Mouse (Mus musculus): ENCODE measurements around the gene Wdfy4. TPM values are rescaled to one million over a fixed set of nuclear protein-coding genes. Genes with fewer than 3 reads are reported as not detected.

Wdfy4 gene
- polyA plus RNA-seq, 1 experiment, result not detected

GRCm38 (mm10) chr14:33019050-33019449 is 166.3 kb downstream of the Wdfy4 start:
- Histone ChIP-seq H3K27ac (ENCODE audit: insufficient read depth, low read length) (no peak overlapping the region), H3K4me3 (ENCODE audit: low read depth, low read length) (no peak overlapping the region), H3K9ac (ENCODE audit: low read depth, poor library complexity, severe bottlenecking) (no peak overlapping the region), H3K27me3 (ENCODE audit: control insufficient read depth, insufficient read depth, low read length, poor library complexity, severe bottlenecking) (no peaks in the 10 kb centered on the region), H3K36me3 (ENCODE audit: control insufficient read depth, insufficient read depth, low read length, poor library complexity, severe bottlenecking) (no peaks in the 10 kb centered on the region), H3K4me1 (ENCODE audit: control insufficient read depth, insufficient read depth, low read length) (no peaks in the 10 kb centered on the region), H3K9me3 (replicated peaks; ENCODE audit: control insufficient read depth, insufficient read depth, low read length, poor library complexity, severe bottlenecking) (no peaks in the 10 kb centered on the region)
- no peak for TF ChIP-seq POLR2A (IDR thresholded peaks at IDR 0.05; ENCODE audit: insufficient read depth, low read length)
- no peak for TF ChIP-seq EP300 (IDR thresholded peaks at IDR 0.05; ENCODE audit: insufficient read depth, low read depth, low read length)
- TF ChIP-seq CTCF (IDR thresholded peaks at IDR 0.05; ENCODE audit: low read depth, low read length), result no peak

GRCm38 (mm10) chr14:33007638-33008037 is 177.7 kb downstream of the Wdfy4 start:
- H3K27ac ChIP-seq (ENCODE audit: insufficient read depth, low read length), result no peak overlapping the region
- no peak overlapping the region for H3K9ac ChIP-seq (ENCODE audit: low read depth, poor library complexity, severe bottlenecking)
- no peaks in the 10 kb centered on the region for H3K4me1 ChIP-seq (ENCODE audit: control insufficient read depth, insufficient read depth, low read length)
- H3K4me3 ChIP-seq (ENCODE audit: low read depth, low read length), result no peak overlapping the region
- no peaks in the 10 kb centered on the region for H3K36me3 ChIP-seq (ENCODE audit: control insufficient read depth, insufficient read depth, low read length, poor library complexity, severe bottlenecking)
- TF ChIP-seq POLR2A (IDR thresholded peaks at IDR 0.05; ENCODE audit: insufficient read depth, low read length) (no peak), EP300 (IDR thresholded peaks at IDR 0.05; ENCODE audit: insufficient read depth, low read depth, low read length) (no peak), CTCF (IDR thresholded peaks at IDR 0.05; ENCODE audit: low read depth, low read length) (no peak)
- no peaks in the 10 kb centered on the region for H3K9me3 ChIP-seq (replicated peaks; ENCODE audit: control insufficient read depth, insufficient read depth, low read length, poor library complexity, severe bottlenecking)
- no peaks in the 10 kb centered on the region for H3K27me3 ChIP-seq (ENCODE audit: control insufficient read depth, insufficient read depth, low read length, poor library complexity, severe bottlenecking)

GRCm38 (mm10) chr14:33005114-33005513 is 180.2 kb downstream of the Wdfy4 start:
- no peaks in the 10 kb centered on the region for H3K36me3 ChIP-seq (ENCODE audit: control insufficient read depth, insufficient read depth, low read length, poor library complexity, severe bottlenecking)
- no peak overlapping the region for H3K9ac ChIP-seq (ENCODE audit: low read depth, poor library complexity, severe bottlenecking)
- no peaks in the 10 kb centered on the region for H3K4me1 ChIP-seq (ENCODE audit: control insufficient read depth, insufficient read depth, low read length)
- no peaks in the 10 kb centered on the region for H3K9me3 ChIP-seq (replicated peaks; ENCODE audit: control insufficient read depth, insufficient read depth, low read length, poor library complexity, severe bottlenecking)
- no peak overlapping the region for H3K27ac ChIP-seq (ENCODE audit: insufficient read depth, low read length)
- H3K4me3 ChIP-seq (ENCODE audit: low read depth, low read length), result no peak overlapping the region
- TF ChIP-seq CTCF (IDR thresholded peaks at IDR 0.05; ENCODE audit: low read depth, low read length) (no peak), EP300 (IDR thresholded peaks at IDR 0.05; ENCODE audit: insufficient read depth, low read depth, low read length) (no peak), POLR2A (IDR thresholded peaks at IDR 0.05; ENCODE audit: insufficient read depth, low read length) (no peak)
- H3K27me3 ChIP-seq (ENCODE audit: control insufficient read depth, insufficient read depth, low read length, poor library complexity, severe bottlenecking), result no peaks in the 10 kb centered on the region

- Histone ChIP-seq H3K27ac (ENCODE audit: insufficient read depth, low read length) (no peak overlapping the region), H3K4me3 (ENCODE audit: low read depth, low read length) (no peak overlapping the region)
- TF ChIP-seq CTCF (IDR thresholded peaks at IDR 0.05; ENCODE audit: low read depth, low read length) (no peak), EP300 (IDR thresholded peaks at IDR 0.05; ENCODE audit: insufficient read depth, low read depth, low read length) (no peak), POLR2A (IDR thresholded peaks at IDR 0.05; ENCODE audit: insufficient read depth, low read length) (no peak)
Observed at GRCm38 (mm10) chr14:33000112-33000979, 185.0 kb downstream of the Wdfy4 start.

GRCm38 (mm10) chr14:32999511-32999910 is 185.8 kb downstream of the Wdfy4 start:
- TF ChIP-seq EP300 (IDR thresholded peaks at IDR 0.05; ENCODE audit: insufficient read depth, low read depth, low read length), result no peak
- no peak for TF ChIP-seq POLR2A (IDR thresholded peaks at IDR 0.05; ENCODE audit: insufficient read depth, low read length)
- no peak for TF ChIP-seq CTCF (IDR thresholded peaks at IDR 0.05; ENCODE audit: low read depth, low read length)
- H3K4me3 ChIP-seq (ENCODE audit: low read depth, low read length), result no peak overlapping the region
- no peak overlapping the region for H3K9ac ChIP-seq (ENCODE audit: low read depth, poor library complexity, severe bottlenecking)
- H3K27me3 ChIP-seq (ENCODE audit: control insufficient read depth, insufficient read depth, low read length, poor library complexity, severe bottlenecking), result no peaks in the 10 kb centered on the region
- no peak overlapping the region for H3K27ac ChIP-seq (ENCODE audit: insufficient read depth, low read length)
- no peaks in the 10 kb centered on the region for H3K36me3 ChIP-seq (ENCODE audit: control insufficient read depth, insufficient read depth, low read length, poor library complexity, severe bottlenecking)
- H3K4me1 ChIP-seq (ENCODE audit: control insufficient read depth, insufficient read depth, low read length), result no peaks in the 10 kb centered on the region
- H3K9me3 ChIP-seq (replicated peaks; ENCODE audit: control insufficient read depth, insufficient read depth, low read length, poor library complexity, severe bottlenecking), result no peaks in the 10 kb centered on the region

More at GRCm38 (mm10) chr14:33000112-33000979, 185.0 kb downstream of the Wdfy4 start:
- H3K36me3 ChIP-seq (ENCODE audit: control insufficient read depth, insufficient read depth, low read length, poor library complexity, severe bottlenecking), result no peaks in the 10 kb centered on the region
- H3K27me3 ChIP-seq (ENCODE audit: control insufficient read depth, insufficient read depth, low read length, poor library complexity, severe bottlenecking), result no peaks in the 10 kb centered on the region
- H3K4me1 ChIP-seq (ENCODE audit: control insufficient read depth, insufficient read depth, low read length), result no peaks in the 10 kb centered on the region
- no peaks in the 10 kb centered on the region for H3K9me3 ChIP-seq (replicated peaks; ENCODE audit: control insufficient read depth, insufficient read depth, low read length, poor library complexity, severe bottlenecking)
- no peak overlapping the region for H3K9ac ChIP-seq (ENCODE audit: low read depth, poor library complexity, severe bottlenecking)

GRCm38 (mm10) chr14:32994954-32995636 is 190.2 kb downstream of the Wdfy4 start:
- H3K27ac ChIP-seq (ENCODE audit: insufficient read depth, low read length), result no peak overlapping the region
- no peak overlapping the region for H3K4me3 ChIP-seq (ENCODE audit: low read depth, low read length)
- no peak overlapping the region for H3K9ac ChIP-seq (ENCODE audit: low read depth, poor library complexity, severe bottlenecking)

More at GRCm38 (mm10) chr14:32994954-32995636, 190.2 kb downstream of the Wdfy4 start:
- Histone ChIP-seq H3K9me3 (replicated peaks; ENCODE audit: control insufficient read depth, insufficient read depth, low read length, poor library complexity, severe bottlenecking) (no peaks in the 10 kb centered on the region), H3K27me3 (ENCODE audit: control insufficient read depth, insufficient read depth, low read length, poor library complexity, severe bottlenecking) (no peaks in the 10 kb centered on the region), H3K36me3 (ENCODE audit: control insufficient read depth, insufficient read depth, low read length, poor library complexity, severe bottlenecking) (no peaks in the 10 kb centered on the region), H3K4me1 (ENCODE audit: control insufficient read depth, insufficient read depth, low read length) (no peaks in the 10 kb centered on the region)
- no peak for TF ChIP-seq POLR2A (IDR thresholded peaks at IDR 0.05; ENCODE audit: insufficient read depth, low read length)
- TF ChIP-seq EP300 (IDR thresholded peaks at IDR 0.05; ENCODE audit: insufficient read depth, low read depth, low read length), result 0 out of 2 replicates have a peak, but pooled peaks have one; percentile 38
- TF ChIP-seq CTCF (IDR thresholded peaks at IDR 0.05; ENCODE audit: low read depth, low read length), result no peak

Measured in ES-Bruce4 (cell line).